Mouse (Mus musculus) midbrain, embryonic 11.5 days (tissue): ENCODE data around the gene Tgm2. TPM values are rescaled to one million over a fixed set of nuclear protein-coding genes. Genes with fewer than 3 reads are reported as not detected.

ENCODE experiments used
- polyA plus RNA-seq: library from polyadenylated mRNA; unstranded; fragments of >200 nt; fragmentation: Nextera tagmentation; extraction: Ambion mirVana; gene quantifications from 2 replicates; pipeline ENCODE4 v1.2.1, GENCODE M21; 2014

Tgm2 gene
- polyA plus RNA-seq, 1 experiment from 2014 or later, result 5.8 TPM

Other genes starting within 250 kb of the Tgm2 start
- 3.4 and 3.5 TPM in 2 replicates for gene Vstm2l, start 231.8 kb downstream of the Tgm2 start, polyA plus RNA-seq
- gene Tti1, start 118.0 kb downstream of the Tgm2 start, polyA plus RNA-seq, result 28.8 and 30.3 TPM in 2 replicates
- 64.9 and 68.1 TPM in 2 replicates for gene Rprd1b, start 117.9 kb downstream of the Tgm2 start, polyA plus RNA-seq
- 0.92 and 0.94 TPM in 2 replicates for gene D630003M21Rik, start 82.8 kb upstream of the Tgm2 start, polyA plus RNA-seq
- gene Bpi, start 111.7 kb upstream of the Tgm2 start, polyA plus RNA-seq, result not detected in 2 replicates
- 2.3 and 2.8 TPM in 2 replicates for gene Lbp, start 160.1 kb upstream of the Tgm2 start, polyA plus RNA-seq
- gene Snhg11, start 229.2 kb upstream of the Tgm2 start, polyA plus RNA-seq, result 19.8 and 24.1 TPM in 2 replicates